Mouse (Mus musculus) megakaryocyte, embryonic 14.5 days (primary cell): ENCODE data around the gene Col23a1.

Source experiments
- FLI1 ChIP-seq: IDR thresholded peaks from 2 replicates; pipeline ENCODE4 v1.6.1; 2012; ENCODE audit warnings: low read length, inconsistent platforms, mixed read lengths
- GATA1 ChIP-seq: IDR thresholded peaks from 3 replicates; pipeline ENCODE4 v1.6.1; 2012; ENCODE audit warnings: mixed read lengths, low read length, inconsistent platforms, borderline replicate concordance

DNA sequence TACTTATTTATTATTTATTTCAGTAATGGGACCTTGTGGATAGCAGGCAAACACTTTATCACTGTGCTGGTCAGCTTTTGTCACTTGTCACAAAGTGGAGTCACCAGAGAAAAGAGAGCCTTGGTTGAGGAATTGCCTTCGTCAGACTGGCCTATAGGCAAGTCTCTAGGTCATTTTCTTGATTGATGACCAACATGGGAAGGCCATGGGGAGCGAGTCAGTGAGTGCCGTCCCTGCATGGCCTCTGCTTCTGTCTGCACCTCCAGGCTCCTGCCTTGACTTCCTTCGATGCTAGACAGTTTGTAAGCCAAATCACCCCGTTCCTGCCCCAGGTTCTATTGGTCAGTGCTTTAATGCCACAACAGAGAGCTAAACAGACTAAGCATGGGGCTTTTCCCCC, 12.7 kb downstream of the Col23a1 start:
- TF ChIP-seq GATA1, result no peak
- no peak for TF ChIP-seq FLI1
